Mouse (Mus musculus): Measurements from ENCODE around the gene Rhbdl1. TPM values are rescaled to one million over a fixed set of nuclear protein-coding genes. Genes with fewer than 3 reads are reported as not detected.

Gene Rhbdl1
- polyA plus RNA-seq, 1 experiment from 2014 or later = 1.6 TPM

DNA sequence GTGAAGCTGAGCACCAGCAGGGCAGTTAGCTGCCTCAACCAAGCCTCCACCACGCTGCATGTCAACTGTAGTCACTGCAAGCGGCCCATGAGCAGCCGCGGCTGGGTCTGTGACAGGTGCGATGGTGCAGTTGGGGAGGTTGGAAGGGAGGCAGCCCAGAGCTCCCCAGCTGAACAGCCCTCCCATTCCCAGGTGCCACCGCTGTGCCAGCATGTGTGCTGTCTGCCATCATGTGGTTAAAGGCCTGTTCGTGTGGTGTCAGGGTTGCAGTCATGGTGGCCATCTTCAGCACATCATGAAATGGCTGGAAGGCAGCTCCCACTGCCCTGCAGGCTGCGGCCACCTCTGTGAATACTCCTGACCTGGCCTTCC lies 8.9 kb downstream of the Rhbdl1 start:
- no peaks in the 10 kb centered on the region for H3K27me3 ChIP-seq (replicated peaks; ENCODE audit: control insufficient read depth, insufficient read depth, low read length)
- no peak for DNase-seq (ENCODE audit: low spot score)
- peak overlapping the region; percentile 82 for H3K27ac ChIP-seq (ENCODE audit: low read depth, low read length)
- H3K4me1 ChIP-seq (replicated peaks; ENCODE audit: control insufficient read depth, insufficient read depth, low read length) = peaks cover 47% of the 10 kb centered on the region
- H3K9ac ChIP-seq (ENCODE audit: low read depth, low read length) = no peak overlapping the region; the same call in 1 of the 2 replicates
- H3K4me3 ChIP-seq (ENCODE audit: low read depth, low read length) = peak overlapping the region; percentile 65
- no peak for ATAC-seq (replicated peaks; ENCODE audit: low FRiP score)
- no peaks in the 10 kb centered on the region for H3K9me3 ChIP-seq (ENCODE audit: control insufficient read depth, low read length)
- WGBS = 84% methylated on average over 8 of the region's 8 CpGs
- H3K36me3 ChIP-seq (ENCODE audit: control insufficient read depth, insufficient read depth, low read length) = peaks cover 42% of the 10 kb centered on the region
- H3K4me2 ChIP-seq = peak overlapping the region; percentile 99

DNA sequence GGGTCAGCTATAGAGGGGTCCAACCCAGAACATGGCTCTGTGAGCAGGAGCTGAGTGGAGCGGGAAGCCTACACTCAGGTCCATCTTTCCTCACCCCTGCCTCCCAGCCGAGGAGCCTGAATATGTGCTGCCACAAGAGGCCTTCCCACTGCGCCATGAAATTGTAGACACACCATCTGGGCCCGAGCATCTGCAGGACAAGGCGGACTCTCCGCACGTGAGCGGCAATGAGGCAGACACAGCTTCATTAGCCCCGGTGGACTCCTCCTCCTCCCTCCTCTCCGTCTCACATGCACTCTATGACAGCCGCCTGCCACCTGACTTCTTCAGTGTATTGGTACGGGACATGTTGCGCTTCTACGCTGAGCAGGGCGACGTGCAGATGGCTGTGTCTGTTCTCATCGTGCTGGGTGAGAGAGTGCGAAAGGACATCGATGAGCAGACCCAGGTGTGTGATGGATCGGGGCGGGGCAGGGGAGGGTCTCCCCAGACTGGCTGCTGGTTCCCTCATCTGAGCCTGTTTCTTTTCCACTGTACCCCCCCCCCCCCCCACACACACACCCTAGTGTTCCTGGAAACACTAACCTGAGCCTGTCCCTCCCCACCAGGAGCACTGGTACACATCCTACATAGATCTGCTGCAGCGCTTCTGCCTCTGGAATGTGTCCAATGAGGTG lies 9.4 kb downstream of the Rhbdl1 start:
- Histone ChIP-seq H3K4me3 (ENCODE audit: low read depth, low read length) (no peak overlapping the region), H3K36me3 (ENCODE audit: control insufficient read depth, insufficient read depth, low read length) (peaks cover 42% of the 10 kb centered on the region), H3K4me2 (no peak overlapping the region; the same call in 1 of the 2 replicates), H3K27ac (ENCODE audit: low read depth, low read length) (0 out of 2 replicates have a peak overlapping the region, but pooled peaks have one; percentile 82), H3K9ac (ENCODE audit: low read depth, low read length) (no peak overlapping the region), H3K4me1 (replicated peaks; ENCODE audit: control insufficient read depth, insufficient read depth, low read length) (peaks cover 47% of the 10 kb centered on the region), H3K9me3 (ENCODE audit: control insufficient read depth, low read length) (no peaks in the 10 kb centered on the region), H3K27me3 (replicated peaks; ENCODE audit: control insufficient read depth, insufficient read depth, low read length) (no peaks in the 10 kb centered on the region)
- 95% methylated on average over 22 of the region's 22 CpGs for WGBS
- no peak for DNase-seq (ENCODE audit: low spot score)
- no peak for ATAC-seq (replicated peaks; ENCODE audit: low FRiP score)

DNA sequence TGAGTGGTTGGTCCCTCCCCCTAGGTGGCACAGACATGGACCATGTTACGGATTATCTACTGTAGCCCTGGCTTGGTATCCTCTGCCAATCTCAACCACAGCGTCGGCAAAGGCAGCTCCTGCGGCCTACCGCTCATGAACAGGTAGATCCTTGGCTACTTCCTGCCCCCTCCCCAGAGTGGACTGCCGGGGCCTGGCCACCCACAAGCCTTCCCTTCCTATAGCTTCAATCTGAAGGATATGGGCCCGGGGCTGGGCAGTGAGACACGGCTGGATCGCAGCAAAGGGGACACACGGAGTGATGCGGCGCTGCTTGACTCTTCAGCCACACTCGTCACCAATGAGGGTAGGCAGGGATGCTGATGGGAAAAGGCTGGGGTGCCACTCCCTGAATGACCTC lies 10.1 kb downstream of the Rhbdl1 start:
- Histone ChIP-seq H3K27ac (ENCODE audit: low read depth, low read length) (no peak overlapping the region), H3K4me2 (no peak overlapping the region), H3K36me3 (ENCODE audit: control insufficient read depth, insufficient read depth, low read length) (peaks cover 41% of the 10 kb centered on the region), H3K9ac (ENCODE audit: low read depth, low read length) (no peak overlapping the region), H3K27me3 (replicated peaks; ENCODE audit: control insufficient read depth, insufficient read depth, low read length) (peaks cover under 1% of the 10 kb centered on the region; the same call in 1 of the 2 replicates), H3K4me3 (ENCODE audit: low read depth, low read length) (no peak overlapping the region), H3K9me3 (ENCODE audit: control insufficient read depth, low read length) (no peaks in the 10 kb centered on the region), H3K4me1 (replicated peaks; ENCODE audit: control insufficient read depth, insufficient read depth, low read length) (peaks cover 46% of the 10 kb centered on the region)
- no peak for ATAC-seq (replicated peaks; ENCODE audit: low FRiP score)
- WGBS = 94% methylated on average over 13 of the region's 13 CpGs
- DNase-seq (ENCODE audit: low spot score) = no peak

DNA sequence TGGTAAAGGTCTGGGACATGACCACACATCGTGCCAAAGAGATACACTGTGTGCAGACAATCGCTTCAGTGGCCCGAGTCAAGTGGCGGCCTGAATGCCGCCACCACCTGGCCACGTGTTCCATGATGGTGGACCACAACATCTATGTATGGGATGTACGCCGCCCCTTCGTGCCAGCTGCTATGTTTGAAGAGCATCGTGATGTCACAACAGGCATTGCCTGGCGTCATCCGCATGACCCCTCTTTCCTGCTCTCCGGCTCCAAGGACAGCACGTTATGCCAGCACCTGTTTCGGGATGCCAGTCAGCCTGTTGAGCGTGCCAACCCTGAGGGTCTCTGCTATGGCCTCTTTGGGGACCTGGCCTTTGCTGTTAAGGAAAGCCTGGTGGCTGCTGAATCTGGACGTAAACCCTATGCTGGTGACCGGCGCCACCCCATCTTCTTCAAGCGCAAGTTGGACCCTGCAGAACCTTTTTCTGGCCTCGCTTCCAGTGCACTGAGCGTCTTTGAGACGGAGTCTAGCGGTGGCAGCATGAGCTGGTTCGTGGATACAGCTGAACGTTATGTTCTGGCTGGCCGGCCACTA lies 11.0 kb downstream of the Rhbdl1 start:
- no peak overlapping the region for H3K27ac ChIP-seq (ENCODE audit: low read depth, low read length)
- H3K9ac ChIP-seq (ENCODE audit: low read depth, low read length) = no peak overlapping the region
- no peak overlapping the region for H3K4me2 ChIP-seq
- H3K27me3 ChIP-seq (replicated peaks; ENCODE audit: control insufficient read depth, insufficient read depth, low read length) = peaks cover 5% of the 10 kb centered on the region; the same call in 1 of the 2 replicates
- no peaks in the 10 kb centered on the region for H3K9me3 ChIP-seq (ENCODE audit: control insufficient read depth, low read length)
- WGBS = 93% methylated on average over 27 of the region's 27 CpGs
- peaks cover 37% of the 10 kb centered on the region for H3K4me1 ChIP-seq (replicated peaks; ENCODE audit: control insufficient read depth, insufficient read depth, low read length)
- peaks cover 33% of the 10 kb centered on the region for H3K36me3 ChIP-seq (ENCODE audit: control insufficient read depth, insufficient read depth, low read length)
- DNase-seq (ENCODE audit: low spot score) (no peak), ATAC-seq (replicated peaks; ENCODE audit: low FRiP score) (no peak)
- H3K4me3 ChIP-seq (ENCODE audit: low read depth, low read length) = no peak overlapping the region

DNA sequence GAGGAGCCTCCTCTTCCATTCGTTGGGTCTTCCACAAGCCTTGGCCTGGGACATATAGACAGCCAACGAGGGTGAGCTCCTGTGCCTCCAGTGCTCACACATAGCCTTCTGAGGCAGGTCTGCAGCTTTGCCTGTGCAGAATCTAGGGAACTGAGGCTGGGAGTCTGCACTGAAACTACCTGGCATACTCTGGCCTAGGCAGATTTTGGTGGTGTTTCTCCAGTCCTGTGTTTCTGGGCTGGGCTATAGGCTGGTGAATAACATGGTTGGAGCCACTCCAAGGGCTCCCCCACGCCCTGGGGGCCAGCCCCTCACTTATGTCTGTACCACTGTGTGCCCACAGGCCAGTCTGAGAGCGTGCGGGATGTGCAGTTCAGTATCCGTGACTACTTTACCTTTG lies 11.8 kb downstream of the Rhbdl1 start:
- Histone ChIP-seq H3K4me1 (replicated peaks; ENCODE audit: control insufficient read depth, insufficient read depth, low read length) (peaks cover 31% of the 10 kb centered on the region), H3K4me2 (peak overlapping the region; percentile 89), H3K27ac (ENCODE audit: low read depth, low read length) (peak overlapping the region; percentile 16; the same call in 1 of the 2 replicates), H3K4me3 (ENCODE audit: low read depth, low read length) (peak overlapping the region; percentile 84), H3K27me3 (replicated peaks; ENCODE audit: control insufficient read depth, insufficient read depth, low read length) (peaks cover 10% of the 10 kb centered on the region), H3K9me3 (ENCODE audit: control insufficient read depth, low read length) (no peaks in the 10 kb centered on the region), H3K9ac (ENCODE audit: low read depth, low read length) (0 out of 2 replicates have a peak overlapping the region, but pooled peaks have one; percentile 18), H3K36me3 (ENCODE audit: control insufficient read depth, insufficient read depth, low read length) (peaks cover 25% of the 10 kb centered on the region)
- DNase-seq (ENCODE audit: low spot score) (no peak), ATAC-seq (replicated peaks; ENCODE audit: low FRiP score) (no peak)
- WGBS = 84% methylated on average over 6 of the region's 6 CpGs

DNA sequence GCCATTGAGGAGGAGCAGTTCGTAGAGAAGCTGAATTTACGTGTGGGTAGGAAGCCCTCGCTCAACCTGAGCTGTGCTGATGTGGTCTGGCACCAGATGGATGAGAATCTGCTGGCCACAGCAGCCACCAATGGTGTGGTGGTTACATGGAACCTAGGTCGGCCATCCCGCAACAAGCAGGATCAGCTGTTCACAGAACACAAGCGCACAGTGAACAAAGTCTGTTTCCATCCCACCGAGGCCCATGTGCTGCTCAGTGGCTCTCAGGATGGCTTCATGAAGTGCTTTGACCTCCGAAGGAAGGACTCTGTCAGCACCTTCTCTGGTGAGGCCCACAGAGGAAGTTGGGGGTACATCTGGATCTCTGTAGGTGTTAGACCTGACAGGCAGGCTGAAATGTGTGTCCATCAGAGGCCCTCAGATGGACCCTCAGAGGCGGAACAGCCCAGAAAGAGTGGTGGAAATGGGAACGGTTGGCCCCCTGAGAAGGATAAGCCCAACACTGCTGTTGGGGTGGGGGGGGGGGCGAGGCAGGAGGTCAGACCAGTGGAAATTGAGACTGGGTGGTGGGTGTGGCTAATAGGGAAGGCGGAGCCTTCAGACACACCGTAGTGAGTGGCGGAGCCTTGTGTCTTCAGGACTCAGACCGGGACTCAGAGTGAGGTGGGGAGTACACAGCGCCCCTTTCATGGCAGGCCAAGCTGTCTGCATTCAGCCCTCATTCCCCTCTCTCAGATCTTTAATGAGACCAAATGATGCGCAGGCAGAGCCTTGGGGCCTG lies 12.5 kb downstream of the Rhbdl1 start:
- peaks cover 23% of the 10 kb centered on the region for H3K4me1 ChIP-seq (replicated peaks; ENCODE audit: control insufficient read depth, insufficient read depth, low read length)
- H3K36me3 ChIP-seq (ENCODE audit: control insufficient read depth, insufficient read depth, low read length) = peaks cover 20% of the 10 kb centered on the region
- H3K9me3 ChIP-seq (ENCODE audit: control insufficient read depth, low read length) = no peaks in the 10 kb centered on the region
- H3K27me3 ChIP-seq (replicated peaks; ENCODE audit: control insufficient read depth, insufficient read depth, low read length) = peaks cover 18% of the 10 kb centered on the region
- H3K4me2 ChIP-seq = peak overlapping the region; percentile 89
- no peak; the same call in 1 of the 2 replicates for ATAC-seq (replicated peaks; ENCODE audit: low FRiP score)
- no peak for DNase-seq (ENCODE audit: low spot score)
- H3K9ac ChIP-seq (ENCODE audit: low read depth, low read length) = peak overlapping the region; percentile 81
- H3K27ac ChIP-seq (ENCODE audit: low read depth, low read length) = no peak overlapping the region
- 56% methylated on average over 17 of the region's 17 CpGs for WGBS
- peak overlapping the region; percentile 84 for H3K4me3 ChIP-seq (ENCODE audit: low read depth, low read length)

DNA sequence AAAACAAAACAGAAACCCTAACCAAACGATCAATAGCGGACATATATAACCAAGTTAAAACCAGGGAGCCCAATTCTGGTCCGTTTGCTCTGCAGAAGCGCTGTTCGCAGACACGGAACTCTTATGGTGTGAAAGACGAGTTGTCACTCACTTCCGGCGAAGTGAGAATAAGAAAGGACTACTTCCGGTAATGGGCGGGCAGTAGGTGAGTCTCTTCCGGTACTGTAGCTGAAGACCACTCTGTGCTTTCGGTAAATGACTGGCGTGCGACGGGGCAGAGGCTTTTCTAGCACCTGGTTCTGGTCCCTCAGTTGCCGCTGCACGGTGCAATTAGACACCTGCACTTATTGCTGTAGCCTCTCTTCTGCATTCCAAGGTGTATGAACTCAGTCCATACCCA lies 13.6 kb downstream of the Rhbdl1 start, which contains the start of gene Wdr24:
Gene Wdr24 (plus strand): TSS at position 176 of the 400 bp plus-strand sequence.
- H3K27me3 ChIP-seq (replicated peaks; ENCODE audit: control insufficient read depth, insufficient read depth, low read length) = peaks cover 29% of the 10 kb centered on the region
- ATAC-seq (replicated peaks; ENCODE audit: low FRiP score) = peak; percentile 76
- peak within 1 kb of the TSS; percentile 84 for H3K4me3 ChIP-seq (ENCODE audit: low read depth, low read length)
- H3K4me2 ChIP-seq = peak within 1 kb of the TSS; percentile 89
- H3K9ac ChIP-seq (ENCODE audit: low read depth, low read length) = peak within 1 kb of the TSS; percentile 81
- WGBS = under 1% methylated on average over 18 of the region's 18 CpGs
- H3K9me3 ChIP-seq (ENCODE audit: control insufficient read depth, low read length) = no peaks in the 10 kb centered on the region
- peak; percentile 70 for DNase-seq (ENCODE audit: low spot score)
- peaks cover 21% of the 10 kb centered on the region for H3K4me1 ChIP-seq (replicated peaks; ENCODE audit: control insufficient read depth, insufficient read depth, low read length)
- H3K36me3 ChIP-seq (ENCODE audit: control insufficient read depth, insufficient read depth, low read length) = peaks cover 20% of the 10 kb centered on the region
- peak within 1 kb of the TSS; percentile 57; the same call in 1 of the 2 replicates for H3K27ac ChIP-seq (ENCODE audit: low read depth, low read length)

DNA sequence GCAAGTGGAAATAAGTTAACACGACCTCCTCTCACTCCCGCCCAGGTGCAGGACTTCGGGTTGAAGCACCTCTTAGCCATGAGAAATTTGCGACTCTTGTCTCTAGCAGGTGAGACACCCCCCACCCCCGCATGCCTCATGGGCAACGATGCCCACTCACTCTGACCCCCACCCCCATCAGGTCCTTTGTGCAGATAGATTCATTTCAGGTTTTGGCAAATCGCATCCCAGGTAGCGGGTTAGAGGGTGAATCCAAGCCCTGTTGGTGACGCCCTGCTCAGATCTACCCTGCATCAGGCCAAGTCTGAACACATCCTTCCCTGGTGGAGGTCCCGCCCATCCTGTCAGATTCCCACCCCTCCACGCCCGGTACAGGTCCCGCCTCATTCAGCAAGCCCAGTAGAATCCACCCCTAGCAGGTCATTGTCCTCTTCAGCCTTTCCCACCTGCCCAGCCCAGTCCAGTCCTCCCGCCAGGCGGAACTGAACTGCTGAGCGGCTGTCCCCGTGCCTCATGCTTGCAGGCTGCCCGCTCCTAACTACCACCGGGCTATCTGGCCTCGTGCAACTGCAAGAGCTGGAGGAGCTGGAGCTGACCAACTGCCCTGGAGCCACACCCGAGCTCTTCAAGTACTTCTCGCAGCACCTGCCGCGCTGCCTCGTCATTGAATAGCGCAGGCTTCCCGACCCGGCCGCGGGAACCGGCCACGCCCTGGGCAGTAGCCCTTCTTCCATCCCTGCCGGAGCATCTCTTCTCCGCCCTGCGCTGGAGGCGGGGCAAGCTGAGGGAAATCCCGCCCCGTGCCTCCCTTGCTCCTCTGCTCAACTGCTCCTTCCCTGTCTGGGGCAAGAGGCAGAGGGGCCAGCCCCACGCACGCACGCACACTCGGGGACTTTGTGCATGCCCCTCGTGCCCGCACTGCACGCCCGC lies 18.0 kb downstream of the Rhbdl1 start:
- H3K4me1 ChIP-seq (replicated peaks; ENCODE audit: control insufficient read depth, insufficient read depth, low read length) = peaks cover 2% of the 10 kb centered on the region
- H3K9me3 ChIP-seq (ENCODE audit: control insufficient read depth, low read length) = no peaks in the 10 kb centered on the region
- H3K27ac ChIP-seq (ENCODE audit: low read depth, low read length) = no peak overlapping the region
- no peaks in the 10 kb centered on the region for H3K36me3 ChIP-seq (ENCODE audit: control insufficient read depth, insufficient read depth, low read length)
- peak overlapping the region; percentile 14 for H3K4me3 ChIP-seq (ENCODE audit: low read depth, low read length)
- H3K9ac ChIP-seq (ENCODE audit: low read depth, low read length) = no peak overlapping the region
- DNase-seq (ENCODE audit: low spot score) (no peak), ATAC-seq (replicated peaks; ENCODE audit: low FRiP score) (no peak)
- H3K4me2 ChIP-seq = peak overlapping the region; percentile 37
- H3K27me3 ChIP-seq (replicated peaks; ENCODE audit: control insufficient read depth, insufficient read depth, low read length) = peaks cover 63% of the 10 kb centered on the region
- 8% methylated on average over 46 of the region's 46 CpGs for WGBS

Data from liver, embryonic 11.5 days (tissue).